Mouse (Mus musculus) heart, postnatal 14 days (tissue): ENCODE results near the gene Cd1d1. TPM values are rescaled to one million over a fixed set of nuclear protein-coding genes. Genes with fewer than 3 reads are reported as not detected.

Experiments
- DNase-seq, 2 experiments: peaks; one replicate each; pipeline ENCODE4 v3.0.0; 2021 to 2022
- intact Hi-C: fragments of 180-260 bp; cut with DNase I; formaldehyde crosslinking; loops from one replicate; pipeline ENCODE4 v1.15.1; 2025
- total RNA-seq, 2 experiments: library from RNA; stranded (reverse); gene quantifications; 2 replicates each; pipeline ENCODE4 v1.2.3; 2021

The Cd1d1 gene
- total RNA-seq, 2 experiments from 2014 or later = 8.9 to 9.1 TPM

GRCm38 (mm10) chr3:86975150-86975549 is 24.1 kb downstream of the Cd1d1 start:
- intact Hi-C loops = loop anchor here (5.0 to 10.0 kb wide), 2 partner anchors 50 to 648 kb away; partner anchors contain the start of gene Dclk2
- no peak for DNase-seq

GRCm38 (mm10) chr3:86962665-86963435 is 36.4 kb downstream of the Cd1d1 start:
- no peak for DNase-seq
- intact Hi-C loops = no loop called here

GRCm38 (mm10) chr3:86961395-86961669 is 37.9 kb downstream of the Cd1d1 start:
- no peak for DNase-seq
- intact Hi-C loops = no loop called here

- intact Hi-C loops = no loop called here
- no peak for DNase-seq
Observed at GRCm38 (mm10) chr3:86960656-86961394, 38.4 kb downstream of the Cd1d1 start.

- intact Hi-C loops = no loop called here
- no peak for DNase-seq
Observed at GRCm38 (mm10) chr3:86959088-86959487, 40.2 kb downstream of the Cd1d1 start.

- no peak for DNase-seq
- intact Hi-C loops = no loop called here
Observed at GRCm38 (mm10) chr3:86955376-86955775, 43.9 kb downstream of the Cd1d1 start.

GRCm38 (mm10) chr3:86954521-86954920 is 44.7 kb downstream of the Cd1d1 start:
- intact Hi-C loops = no loop called here
- DNase-seq = no peak

- no peak for DNase-seq
- intact Hi-C loops = no loop called here
Observed at GRCm38 (mm10) chr3:86953819-86954218, 45.4 kb downstream of the Cd1d1 start.

- no peak for DNase-seq
- intact Hi-C loops = no loop called here
Observed at GRCm38 (mm10) chr3:86950652-86951051, 48.6 kb downstream of the Cd1d1 start.

Other genes with a start within 250 kb of the Cd1d1 start
- 1 to 10 TPM; 2.6 to 4.2 TPM for gene Dclk2, start 78.6 kb downstream of the Cd1d1 start, total RNA-seq
- gene Kirrel, start 175.3 kb upstream of the Cd1d1 start, total RNA-seq = 1 to 10 TPM; 8.8 to 9.9 TPM